Mouse (Mus musculus): ENCODE measurements around the gene Kcnip3.

Gene Kcnip3

GRCm38 (mm10) chr2:127517081-127517480, 4.8 kb downstream of the Kcnip3 start:
- no peak for DNase-seq

GRCm38 (mm10) chr2:127514380-127515124, 7.3 kb downstream of the Kcnip3 start:
- DNase-seq, result no peak

GRCm38 (mm10) chr2:127513244-127513643, 8.7 kb downstream of the Kcnip3 start:
- DNase-seq, result no peak

- DNase-seq, result no peak
Measured at GRCm38 (mm10) chr2:127511426-127511825, 10.5 kb downstream of the Kcnip3 start.

- DNase-seq, result no peak
Measured at GRCm38 (mm10) chr2:127507967-127508660, 13.8 kb downstream of the Kcnip3 start.

- peak; percentile 75 for DNase-seq
Measured at GRCm38 (mm10) chr2:127507077-127507774, 14.7 kb downstream of the Kcnip3 start.

GRCm38 (mm10) chr2:127506131-127506632, 15.7 kb downstream of the Kcnip3 start:
- no peak for DNase-seq

GRCm38 (mm10) chr2:127505196-127505595, 16.7 kb downstream of the Kcnip3 start:
- DNase-seq, result no peak

GRCm38 (mm10) chr2:127503751-127504549, 17.9 kb downstream of the Kcnip3 start:
- no peak for DNase-seq

GRCm38 (mm10) chr2:127501061-127501460, 20.8 kb downstream of the Kcnip3 start:
- DNase-seq, result peak; percentile 61

- DNase-seq, result no peak
Measured at GRCm38 (mm10) chr2:127498750-127499149, 23.1 kb downstream of the Kcnip3 start.

GRCm38 (mm10) chr2:127496321-127496720, 25.6 kb downstream of the Kcnip3 start:
- DNase-seq, result no peak

- peak; percentile 74 for DNase-seq
Measured at GRCm38 (mm10) chr2:127484476-127485170, 37.3 kb downstream of the Kcnip3 start.

GRCm38 (mm10) chr2:127483001-127483400, 38.9 kb downstream of the Kcnip3 start:
- peak; percentile 11 for DNase-seq

- DNase-seq, result peak; percentile 60
Measured at GRCm38 (mm10) chr2:127482533-127482911, 39.4 kb downstream of the Kcnip3 start.

GRCm38 (mm10) chr2:127481841-127482532, 39.9 kb downstream of the Kcnip3 start:
- DNase-seq, result no peak

- no peak for DNase-seq
Measured at GRCm38 (mm10) chr2:127479763-127480162, 42.1 kb downstream of the Kcnip3 start.

- no peak for DNase-seq
Measured at GRCm38 (mm10) chr2:127479210-127479609, 42.7 kb downstream of the Kcnip3 start.

GRCm38 (mm10) chr2:127472279-127472678, 49.6 kb downstream of the Kcnip3 start:
- no peak for DNase-seq

GRCm38 (mm10) chr2:127471281-127471680, 50.6 kb downstream of the Kcnip3 start:
- DNase-seq, result no peak

- no peak for DNase-seq
Measured at GRCm38 (mm10) chr2:127470661-127471060, 51.2 kb downstream of the Kcnip3 start.
